Mouse (Mus musculus) spleen, adult 2 months (tissue): ENCODE measurements at regions not wholly inside any gene's neighbourhood (a gene's known extent, or its start where the extent isn't known, plus 50 kb on each side); places are given as distances from the start of the nearest gene placed in this dataset.

Experiments used
- DNase-seq, 2 experiments: peaks; one replicate each; pipeline versions ENCODE4 v3.0.0 to v3.0.0-alpha.2; 2012 to 2021; ENCODE audit warnings: low spot score in 2 of 2, low read depth in 1 of 2
- H3K27ac ChIP-seq: fragments of 200-500 bp; 2 replicates; pipeline ENCODE4 v1.5.1; 2012; ENCODE audit warnings: low read length, inconsistent platforms; ENCODE audit not compliant: insufficient read depth
- H3K27me3 ChIP-seq: fragments of 200-500 bp; 2 replicates; pipeline ENCODE4 v1.6.1; 2012; ENCODE audit warnings: mild to moderate bottlenecking, moderate library complexity, low read length, inconsistent platforms; ENCODE audit not compliant: control insufficient read depth, insufficient read depth
- H3K36me3 ChIP-seq: fragments of 200-500 bp; 2 replicates; pipeline ENCODE4 v1.6.1; 2012; ENCODE audit warnings: mild to moderate bottlenecking, low read length, inconsistent platforms; ENCODE audit not compliant: control insufficient read depth, insufficient read depth
- H3K4me1 ChIP-seq: fragments of 200-500 bp; 2 replicates; pipeline ENCODE4 v1.6.1; 2011; ENCODE audit warnings: inconsistent platforms; ENCODE audit not compliant: control insufficient read depth, insufficient read depth, insufficient read length
- H3K4me3 ChIP-seq: fragments of 200-500 bp; 2 replicates; pipeline ENCODE4 v1.5.1; 2011; ENCODE audit warnings: mild to moderate bottlenecking, inconsistent platforms; ENCODE audit not compliant: insufficient read depth, insufficient read length; ENCODE audit errors: extremely low read depth
- CTCF ChIP-seq: fragments of 200-500 bp; IDR thresholded peaks from 2 replicates; pipeline ENCODE4 v1.5.1; 2011; ENCODE audit warnings: mild to moderate bottlenecking, inconsistent platforms; ENCODE audit not compliant: insufficient read depth, insufficient read length, insufficient replicate concordance; ENCODE audit errors: extremely low read depth
- POLR2A ChIP-seq: fragments of 200-500 bp; IDR thresholded peaks from 2 replicates; pipeline ENCODE4 v1.6.1; 2011; ENCODE audit warnings: low read depth, low read length, inconsistent platforms
- WGBS: fragments of 180-500 bp; shearing (Covaris S2); methylation state at CpG from one replicate; pipeline ENCODE4 v1.1.7; 2018; 5-methylcytosine and 5-hydroxymethylcytosine counted together

DNA sequence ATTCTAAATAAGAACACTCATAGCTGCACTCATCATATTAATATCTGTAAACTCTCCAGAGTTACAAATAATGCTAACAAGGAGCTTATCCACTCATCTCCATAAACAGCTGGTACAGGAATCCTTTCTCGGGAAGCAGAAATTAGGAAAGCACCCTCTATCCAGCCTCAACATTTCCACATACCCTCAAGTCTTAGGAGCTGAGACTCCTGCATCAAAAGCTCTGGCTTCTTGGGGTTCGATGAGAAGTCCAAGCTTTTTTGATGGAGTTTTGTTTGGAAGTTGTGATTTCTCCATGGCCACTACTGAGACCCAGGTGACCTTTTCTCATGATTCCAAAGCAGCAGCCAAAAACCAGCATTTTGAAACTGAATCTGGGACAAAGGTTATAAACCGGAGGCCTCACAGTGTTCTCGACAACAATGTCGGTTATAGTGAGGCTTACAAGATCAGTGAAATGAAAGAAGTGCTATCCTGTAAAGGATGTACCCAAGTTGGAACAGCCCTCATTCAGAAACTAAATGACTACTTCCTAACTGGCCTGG is 50.9 kb upstream of the Vcam1 start:
- H3K4me3 ChIP-seq, result no peak overlapping the region
- no peaks in the 10 kb centered on the region for H3K27me3 ChIP-seq
- DNase-seq, result no peak
- TF ChIP-seq POLR2A (no peak), CTCF (no peak)
- no peak overlapping the region for H3K27ac ChIP-seq
- no peaks in the 10 kb centered on the region for H3K4me1 ChIP-seq
- H3K36me3 ChIP-seq, result no peaks in the 10 kb centered on the region
- 91% methylated on average over 5 of the region's 5 CpGs for WGBS
